Mouse (Mus musculus) CH12.LX (cell line): ENCODE measurements around the gene Acta1. TPM values are rescaled to one million over a fixed set of nuclear protein-coding genes. Genes with fewer than 3 reads are reported as not detected.

Source experiments
- DNase-seq: peaks from one replicate; pipeline ENCODE4 v3.0.0-alpha.2; 2013; ENCODE audit errors: extremely low read depth
- H3K27ac ChIP-seq: 2 replicates; pipeline ENCODE4 v1.5.1; 2012; ENCODE audit warnings: low read depth, mild to moderate bottlenecking, control low read depth, moderate library complexity; ENCODE audit not compliant: insufficient read depth
- H3K27me3 ChIP-seq: replicated peaks from 2 replicates; pipeline ENCODE3; 2012; ENCODE audit warnings: inconsistent platforms
- H3K36me3 ChIP-seq, 2 experiments: replicated peaks in 1 of 2; 2 replicates each; pipeline versions ENCODE3 to v1.6.1; 2012; ENCODE audit warnings: inconsistent platforms in 1 of 2, low read length in 1 of 2, mild to moderate bottlenecking in 1 of 2, mixed read lengths in 1 of 2, moderate library complexity in 1 of 2; ENCODE audit not compliant: control insufficient read depth in 1 of 2, insufficient read depth in 1 of 2
- H3K4me1 ChIP-seq, 2 experiments: 2 replicates each; pipeline ENCODE4 v1.6.1; 2012; ENCODE audit warnings: inconsistent platforms in 1 of 2, moderate library complexity in 1 of 2; ENCODE audit not compliant: insufficient read depth in 2 of 2, control insufficient read depth in 1 of 2
- H3K4me2 ChIP-seq: 2 replicates; pipeline ENCODE4 v1.6.1; 2012; ENCODE audit warnings: low read depth, mild to moderate bottlenecking, control low read depth; ENCODE audit not compliant: poor library complexity, insufficient read depth, severe bottlenecking
- H3K4me3 ChIP-seq, 3 experiments: fragments of 150-350 bp in 1 of 3; sonication (generic) in 1 of 3; replicated peaks in 1 of 3; 2 replicates each; pipeline versions ENCODE3 to v1.5.1; 2011 to 2012; ENCODE audit warnings: low read depth in 2 of 3, low read length in 2 of 3, mild to moderate bottlenecking in 2 of 3, moderate library complexity in 2 of 3, control low read depth in 1 of 3, improper control_type of control experiment in 1 of 3, inconsistent platforms in 1 of 3, mixed read lengths in 1 of 3; ENCODE audit not compliant: poor library complexity in 1 of 3
- H3K79me2 ChIP-seq: replicated peaks from 2 replicates; pipeline ENCODE4 v1.6.1; 2012; ENCODE audit warnings: mild to moderate bottlenecking, moderate library complexity; ENCODE audit not compliant: control insufficient read depth, poor library complexity, insufficient read depth, severe bottlenecking; ENCODE audit errors: extremely low read depth
- H3K9ac ChIP-seq: 2 replicates; pipeline ENCODE4 v1.6.1; 2012; ENCODE audit warnings: low read depth, mild to moderate bottlenecking, control low read depth, moderate library complexity; ENCODE audit not compliant: insufficient read depth
- H3K9me3 ChIP-seq: replicated peaks from 2 replicates; pipeline ENCODE3; 2012; ENCODE audit warnings: low read length, inconsistent platforms, mixed read lengths
- BHLHE40 ChIP-seq: IDR thresholded peaks from 2 replicates; pipeline ENCODE4 v1.6.1; 2011; ENCODE audit warnings: mild to moderate bottlenecking, low read depth, low read length, improper control_type of control experiment
- CHD2 ChIP-seq: IDR thresholded peaks from 2 replicates; pipeline ENCODE4 v1.6.1; 2011; ENCODE audit warnings: low read length, improper control_type of control experiment
- E2F4 ChIP-seq: IDR thresholded peaks from 2 replicates; pipeline ENCODE4 v1.6.1; 2011; ENCODE audit warnings: low read depth, low read length, improper control_type of control experiment; ENCODE audit not compliant: insufficient replicate concordance
- ETS1 ChIP-seq: conservative IDR thresholded peaks from 2 replicates; pipeline ENCODE4 v1.6.1; 2012; ENCODE audit warnings: low read depth, mild to moderate bottlenecking, inconsistent platforms, low read length, improper control_type of control experiment, moderate library complexity
- HCFC1 ChIP-seq: IDR thresholded peaks from 2 replicates; pipeline ENCODE4 v1.6.1; 2012; ENCODE audit warnings: low read depth, mild to moderate bottlenecking, inconsistent platforms, low read length, improper control_type of control experiment
- JUN ChIP-seq: IDR thresholded peaks from 2 replicates; pipeline ENCODE4 v1.6.1; 2011; ENCODE audit warnings: low read depth, mild to moderate bottlenecking, low read length, improper control_type of control experiment, moderate library complexity; ENCODE audit not compliant: insufficient read depth
- JUND ChIP-seq: conservative IDR thresholded peaks from 2 replicates; pipeline ENCODE4 v1.6.1; 2011; ENCODE audit warnings: low read depth, low read length, improper control_type of control experiment
- MAFK ChIP-seq: IDR thresholded peaks from 2 replicates; pipeline ENCODE4 v1.6.1; 2011; ENCODE audit warnings: low read length, improper control_type of control experiment; ENCODE audit not compliant: insufficient replicate concordance
- MYC ChIP-seq: IDR thresholded peaks from 2 replicates; pipeline ENCODE4 v1.6.1; 2011; ENCODE audit warnings: low read depth, mild to moderate bottlenecking, improper control_type of control experiment, low read length
- NELFE ChIP-seq: IDR thresholded peaks from 2 replicates; pipeline ENCODE4 v1.6.1; 2011; ENCODE audit warnings: low read depth, low read length, improper control_type of control experiment
- NRF1 ChIP-seq: IDR thresholded peaks from 2 replicates; pipeline ENCODE4 v1.6.1; 2014; ENCODE audit warnings: low read depth, mild to moderate bottlenecking, inconsistent platforms, low read length, improper control_type of control experiment, moderate library complexity
- POLR2A ChIP-seq: IDR thresholded peaks from 2 replicates; pipeline ENCODE4 v1.6.1; 2011; ENCODE audit warnings: low read depth, mild to moderate bottlenecking, improper control_type of control experiment, low read length
- POLR2AphosphoS2 ChIP-seq: IDR thresholded peaks from 2 replicates; pipeline ENCODE4 v1.6.1; 2011; ENCODE audit warnings: low read depth, low read length, improper control_type of control experiment
- RCOR1 ChIP-seq: conservative IDR thresholded peaks from 2 replicates; pipeline ENCODE4 v1.6.1; 2012; ENCODE audit warnings: low read depth, mild to moderate bottlenecking, inconsistent platforms, low read length, improper control_type of control experiment
- TBP ChIP-seq: conservative IDR thresholded peaks from 2 replicates; pipeline ENCODE4 v1.6.1; 2011; ENCODE audit warnings: low read depth, low read length, improper control_type of control experiment
- USF1 ChIP-seq: IDR thresholded peaks from 2 replicates; pipeline ENCODE4 v1.6.1; 2014; ENCODE audit warnings: low read depth, mild to moderate bottlenecking, inconsistent platforms, low read length, improper control_type of control experiment
- ZKSCAN1 ChIP-seq: IDR thresholded peaks from 2 replicates; pipeline ENCODE4 v1.6.1; 2012; ENCODE audit warnings: low read depth, inconsistent platforms, low read length, improper control_type of control experiment, borderline replicate concordance
- ZNF384 ChIP-seq: IDR thresholded peaks from 2 replicates; pipeline ENCODE4 v1.6.1; 2012; ENCODE audit warnings: low read depth, low read length, improper control_type of control experiment, inconsistent platforms
- dilution Hi-C: fragments of 300-500 bp; cut with MboI; formaldehyde crosslinking; loops from 2 replicates; pipeline ENCODE4 v1.14.3; 2020; ENCODE audit warnings: low sequenced_read_pairs; ENCODE audit not compliant: extremely low pct_unique_long_range_greater_than_20kb, extremely low pct_ligation_motif_present
- in situ Hi-C: fragments of 300-500 bp; cut with MboI; formaldehyde crosslinking; loops from 3 replicates; pipeline ENCODE4 v1.14.3; 2019; ENCODE audit warnings: low sequenced_read_pairs, low pct_ligation_motif_present, low pct_unique_long_range_greater_than_20kb, mixed read lengths
- polyA plus RNA-seq: library from polyadenylated mRNA; unstranded; fragments of >175 nt; gene quantifications from 2 replicates; pipeline ENCODE4 v1.2.1, GENCODE M21; 2012; ENCODE audit warnings: low read depth; ENCODE audit not compliant: insufficient read length
- total RNA-seq, 2 experiments: library from RNA; depleted of rRNA; stranded (reverse); fragments of 300-350 nt in 1 of 2; fragments of >200 nt in 1 of 2; gene quantifications; 2 replicates each; pipeline ENCODE4 v1.2.3; 2012 to 2014

The Acta1 gene
- total RNA-seq (2012; rRNA removed), result 0.08 TPM in 1 of 2 replicates, not detected in the other
- total RNA-seq (2014; rRNA removed), result not detected in 2 replicates
- polyA plus RNA-seq, result 0.27 and 0.91 TPM in 2 replicates

DNA sequence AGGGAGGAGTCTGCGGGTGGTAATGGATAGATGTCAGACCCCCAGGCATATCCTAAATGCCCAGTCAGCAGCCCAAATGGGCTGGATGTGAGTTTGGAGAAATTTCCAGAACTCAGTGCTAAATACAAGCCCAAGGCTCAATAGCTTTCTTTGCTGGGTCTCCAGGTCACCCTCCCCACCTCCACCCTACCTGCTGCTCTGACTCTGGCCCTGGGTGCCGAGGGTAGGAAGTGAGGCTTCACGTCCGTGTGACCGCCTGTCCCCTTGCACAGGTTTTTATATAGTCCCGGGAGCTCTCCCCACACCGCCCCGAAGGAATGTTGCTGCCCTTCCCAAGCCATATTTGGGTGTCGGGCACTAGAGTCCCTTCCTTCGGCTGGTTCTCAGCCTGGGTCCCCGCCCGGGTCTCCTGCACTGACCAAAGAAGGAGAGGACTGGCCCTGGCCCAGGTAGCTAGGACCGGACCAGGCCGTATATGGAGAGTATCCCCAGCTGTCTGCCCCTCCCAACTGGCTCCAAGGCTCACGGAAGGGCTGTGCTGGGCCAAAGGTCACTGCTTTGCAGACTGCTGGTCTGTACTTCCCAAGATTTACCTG, at the start of gene Acta1:
Gene Acta1 (minus strand): TSS at position 250 of the 596 bp plus-strand sequence.
- Histone ChIP-seq H3K9ac (no peak within 1 kb of the TSS), H3K4me1 (no peaks in the 10 kb centered on the region), H3K4me2 (no peak within 1 kb of the TSS), H3K27me3 (peaks cover 16% of the 10 kb centered on the region), H3K4me3 (no peak within 1 kb of the TSS), H3K9me3 (no peaks in the 10 kb centered on the region), H3K79me2 (no peaks in the 10 kb centered on the region), H3K27ac (no peak within 1 kb of the TSS), H3K36me3 (peaks cover 2 to 23% of the 10 kb centered on the region in 2 experiments)
- no peak for DNase-seq
- in situ Hi-C loops, result no loop called here
- dilution Hi-C loops, result no loop called here
- TF ChIP-seq NELFE (no peak), JUN (no peak), TBP (no peak), E2F4 (no peak), RCOR1 (no peak), ZKSCAN1 (no peak)

GRCm38 (mm10) chr8:123929026-123929425, 34.5 kb upstream of the Acta1 start:
- dilution Hi-C loops, result no loop called here
- in situ Hi-C loops, result loop anchor here (10.0 kb wide), 1 partner anchor 426 kb away; no protein-coding TSS in a partner anchor
- H3K4me3 ChIP-seq, result no peak overlapping the region
- H3K36me3 ChIP-seq, result peaks cover 63 to 92% of the 10 kb centered on the region in 2 experiments
- no peak for TF ChIP-seq ETS1
- TF ChIP-seq JUND, result no peak
- TF ChIP-seq BHLHE40, result no peak
- TF ChIP-seq RCOR1, result no peak
- no peak for TF ChIP-seq POLR2A
- no peak for TF ChIP-seq ZNF384
- TF ChIP-seq HCFC1, result no peak
- no peak for TF ChIP-seq CHD2
- no peak for TF ChIP-seq POLR2AphosphoS2
- TF ChIP-seq MAFK, result no peak
- no peak for TF ChIP-seq USF1
- TF ChIP-seq MYC, result no peak
- no peak for TF ChIP-seq JUN
- no peak for TF ChIP-seq NRF1
- H3K4me1 ChIP-seq, result no peaks in the 10 kb centered on the region
- no peak overlapping the region for H3K4me2 ChIP-seq
- no peak for DNase-seq
- no peaks in the 10 kb centered on the region for H3K79me2 ChIP-seq
- H3K9ac ChIP-seq, result no peak overlapping the region
- no peaks in the 10 kb centered on the region for H3K9me3 ChIP-seq
- no peak overlapping the region for H3K27ac ChIP-seq
- no peaks in the 10 kb centered on the region for H3K27me3 ChIP-seq
